Mouse (Mus musculus): Measurements from ENCODE around the gene Pik3cg. TPM values are rescaled to one million over a fixed set of nuclear protein-coding genes. Genes with fewer than 3 reads are reported as not detected.

Gene Pik3cg
- 1.8 TPM for polyA plus RNA-seq (2015; fragmentation: Illumina TruSeq; extraction: RNeasy Lipid Tissue Mini Kit (QIAGEN cat#74804); ENCODE audit: low read depth, low replicate concordance)

GRCm38 (mm10) chr12:32207948-32208891 is at the start of gene Pik3cg:
Gene Pik3cg, minus strand, starts transcription at chr12:32208659.

Other genes starting within 250 kb of the Pik3cg start
- gene Prkar2b, start 147.4 kb downstream of the Pik3cg start, polyA plus RNA-seq (2015; fragmentation: Illumina TruSeq; extraction: RNeasy Lipid Tissue Mini Kit (QIAGEN cat#74804); ENCODE audit: low read depth, low replicate concordance): 52.1 TPM
- 9.9 TPM for gene Ccdc71l, start 170.0 kb upstream of the Pik3cg start, polyA plus RNA-seq (2015; fragmentation: Illumina TruSeq; extraction: RNeasy Lipid Tissue Mini Kit (QIAGEN cat#74804); ENCODE audit: low read depth, low replicate concordance)

Data from brain, adult 10 weeks (tissue).